Mouse (Mus musculus) cerebellum, postnatal 4 days (tissue): ENCODE measurements around the gene Gda.

Experiments
- DNase-seq, 2 experiments: peaks; one replicate each; pipeline ENCODE4 v3.0.0; 2022; ENCODE audit warnings: low spot score in 2 of 2, mixed read lengths in 1 of 2

Gda gene

GRCm38 (mm10) chr19:21457461-21457860, 15.8 kb downstream of the Gda start:
- no peak for DNase-seq

- no peak for DNase-seq
These were observed 31.5 kb downstream of the Gda start for GRCm38 (mm10) chr19:21441787-21442186.

GRCm38 (mm10) chr19:21440841-21441240, 32.4 kb downstream of the Gda start:
- DNase-seq, result no peak

GRCm38 (mm10) chr19:21439141-21439737, 34.0 kb downstream of the Gda start:
- DNase-seq, result no peak

- DNase-seq, result no peak
These were observed 36.7 kb downstream of the Gda start for GRCm38 (mm10) chr19:21436566-21436965.

- DNase-seq, result no peak
These were observed 39.9 kb downstream of the Gda start for GRCm38 (mm10) chr19:21433348-21433747.

- DNase-seq, result no peak
These were observed 40.4 kb downstream of the Gda start for GRCm38 (mm10) chr19:21432879-21433278.

GRCm38 (mm10) chr19:21432286-21432685, 41.0 kb downstream of the Gda start:
- no peak for DNase-seq

GRCm38 (mm10) chr19:21425391-21425790, 47.9 kb downstream of the Gda start:
- no peak for DNase-seq

- no peak for DNase-seq
These were observed 49.5 kb downstream of the Gda start for GRCm38 (mm10) chr19:21423731-21424130.

GRCm38 (mm10) chr19:21418418-21418817, 54.8 kb downstream of the Gda start:
- no peak for DNase-seq

GRCm38 (mm10) chr19:21415377-21415776, 57.9 kb downstream of the Gda start:
- DNase-seq, result no peak

GRCm38 (mm10) chr19:21409178-21409577, 64.1 kb downstream of the Gda start:
- DNase-seq, result no peak

- DNase-seq, result no peak
These were observed 65.9 kb downstream of the Gda start for GRCm38 (mm10) chr19:21407363-21407762.

GRCm38 (mm10) chr19:21397994-21398393, 75.3 kb downstream of the Gda start:
- DNase-seq, result no peak

GRCm38 (mm10) chr19:21396364-21396763, 76.9 kb downstream of the Gda start:
- DNase-seq, result no peak

- DNase-seq, result no peak
These were observed 82.3 kb downstream of the Gda start for GRCm38 (mm10) chr19:21390904-21391303.

GRCm38 (mm10) chr19:21386842-21387241, 86.4 kb downstream of the Gda start:
- DNase-seq, result no peak

GRCm38 (mm10) chr19:21384231-21384630, 89.0 kb downstream of the Gda start:
- DNase-seq, result no peak

GRCm38 (mm10) chr19:21383491-21384226, 89.6 kb downstream of the Gda start:
- no peak for DNase-seq

GRCm38 (mm10) chr19:21381696-21382095, 91.5 kb downstream of the Gda start:
- DNase-seq, result no peak

- DNase-seq, result no peak
These were observed 94.0 kb downstream of the Gda start for GRCm38 (mm10) chr19:21379195-21379594.

GRCm38 (mm10) chr19:21376445-21377218, 96.6 kb downstream of the Gda start:
- DNase-seq, result no peak
